Mouse (Mus musculus) bone marrow macrophage, adult 2 months (primary cell): ENCODE measurements around the gene Slc22a23.

Source experiments
- CTCF ChIP-seq: IDR thresholded peaks from 2 replicates; pipeline ENCODE4 v1.5.1; 2012; ENCODE audit warnings: low read depth, mild to moderate bottlenecking, low read length, moderate library complexity
- POLR2A ChIP-seq: IDR thresholded peaks from 2 replicates; pipeline ENCODE4 v1.6.1; 2012; ENCODE audit warnings: mild to moderate bottlenecking, low read depth, low read length, borderline replicate concordance

- no peak for TF ChIP-seq POLR2A
- TF ChIP-seq CTCF = no peak
Observed at GRCm38 (mm10) chr13:34274890-34275289, 70.1 kb downstream of the Slc22a23 start.
